Mouse (Mus musculus) heart, embryonic 11.5 days (tissue): ENCODE measurements at regions not wholly inside any gene's neighbourhood (a gene's known extent, or its start where the extent isn't known, plus 50 kb on each side); places are given as distances from the start of the nearest gene placed in this dataset.

Source experiments
- ATAC-seq: fragments of 200-750 bp; cut with Nextera tagmentation; replicated peaks from 2 replicates; pipeline ENCODE4 v1.8.0; 2017; ENCODE audit warnings: moderate library complexity; ENCODE audit not compliant: insufficient number of reproducible peaks, low FRiP score, low TSS enrichment
- H3K27ac ChIP-seq: fragments of 300-500 bp; sonication (generic); 2 replicates; pipeline ENCODE4 v1.5.1; 2014; ENCODE audit warnings: mild to moderate bottlenecking, low read depth, low read length
- H3K27me3 ChIP-seq: fragments of 300-500 bp; sonication (generic); 2 replicates; pipeline ENCODE4 v1.6.1; 2014; ENCODE audit warnings: mild to moderate bottlenecking, low read length, mixed read lengths; ENCODE audit not compliant: control insufficient read depth, insufficient read depth
- H3K36me3 ChIP-seq: fragments of 300-500 bp; sonication (generic); 2 replicates; pipeline ENCODE4 v1.6.1; 2014; ENCODE audit warnings: mild to moderate bottlenecking, low read length, moderate library complexity, mixed read lengths; ENCODE audit not compliant: control insufficient read depth, insufficient read depth
- H3K4me1 ChIP-seq: fragments of 300-500 bp; sonication (generic); 2 replicates; pipeline ENCODE4 v1.6.1; 2014; ENCODE audit warnings: low read length; ENCODE audit not compliant: control insufficient read depth, insufficient read depth
- H3K4me2 ChIP-seq: fragments of 300-500 bp; sonication (generic); 2 replicates; pipeline ENCODE4 v1.6.1; 2014; ENCODE audit warnings: mild to moderate bottlenecking, moderate library complexity
- H3K4me3 ChIP-seq: fragments of 300-500 bp; sonication (generic); 2 replicates; pipeline ENCODE4 v1.5.1; 2014; ENCODE audit warnings: low read depth, low read length
- H3K9ac ChIP-seq: fragments of 300-500 bp; sonication (generic); 2 replicates; pipeline ENCODE4 v1.6.1; 2014; ENCODE audit warnings: mild to moderate bottlenecking, low read depth, low read length, moderate library complexity
- H3K9me3 ChIP-seq: fragments of 300-500 bp; sonication (generic); replicated peaks from 2 replicates; pipeline ENCODE4 v1.6.1; 2016; ENCODE audit warnings: low read length; ENCODE audit not compliant: control insufficient read depth
- WGBS: fragments of 180-500 bp; shearing (Covaris S2); extraction: QIAGEN DNeasy Blood & Tissue Kit; methylation state at CpG from one replicate; pipeline ENCODE4 v1.1.7; 2014; ENCODE audit not compliant: insufficient replicate concordance; 5-methylcytosine and 5-hydroxymethylcytosine counted together

- Histone ChIP-seq H3K27ac (no peak overlapping the region; the same call in 1 of the 2 replicates), H3K4me2 (no peak overlapping the region), H3K4me3 (no peak overlapping the region), H3K27me3 (no peaks in the 10 kb centered on the region), H3K36me3 (no peaks in the 10 kb centered on the region), H3K9me3 (no peaks in the 10 kb centered on the region), H3K9ac (no peak overlapping the region), H3K4me1 (peaks cover 6% of the 10 kb centered on the region; the same call in 1 of the 2 replicates)
- no peak for ATAC-seq
- WGBS: 46% methylated on average over 3 of the region's 3 CpGs
These were observed 306.8 kb upstream of the A1bg start for GRCm38 (mm10) chr15:61229579-61229978.

GRCm38 (mm10) chr15:61222923-61223322 is 300.1 kb upstream of the A1bg start:
- Histone ChIP-seq H3K36me3 (no peaks in the 10 kb centered on the region), H3K4me3 (no peak overlapping the region), H3K9me3 (no peaks in the 10 kb centered on the region), H3K4me1 (no peaks in the 10 kb centered on the region), H3K4me2 (no peak overlapping the region), H3K9ac (no peak overlapping the region), H3K27me3 (no peaks in the 10 kb centered on the region), H3K27ac (no peak overlapping the region)
- 50% methylated on average over 1 of the region's 1 CpGs for WGBS
- ATAC-seq: no peak

- no peaks in the 10 kb centered on the region for H3K27me3 ChIP-seq
- H3K27ac ChIP-seq: no peak overlapping the region
- H3K4me2 ChIP-seq: no peak overlapping the region
- ATAC-seq: no peak
- H3K4me1 ChIP-seq: no peaks in the 10 kb centered on the region
- H3K9ac ChIP-seq: no peak overlapping the region
- no peaks in the 10 kb centered on the region for H3K36me3 ChIP-seq
- H3K9me3 ChIP-seq: no peaks in the 10 kb centered on the region
- H3K4me3 ChIP-seq: no peak overlapping the region
These were observed 287.3 kb upstream of the A1bg start for GRCm38 (mm10) chr15:61210161-61210560.

GRCm38 (mm10) chr15:61189981-61190380 is 267.2 kb upstream of the A1bg start:
- no peak overlapping the region for H3K27ac ChIP-seq
- no peak overlapping the region for H3K9ac ChIP-seq
- H3K4me1 ChIP-seq: no peaks in the 10 kb centered on the region
- no peaks in the 10 kb centered on the region for H3K36me3 ChIP-seq
- H3K4me3 ChIP-seq: no peak overlapping the region
- H3K4me2 ChIP-seq: no peak overlapping the region
- 71% methylated on average over 1 of the region's 1 CpGs for WGBS
- no peaks in the 10 kb centered on the region for H3K9me3 ChIP-seq
- no peak for ATAC-seq
- no peaks in the 10 kb centered on the region for H3K27me3 ChIP-seq

GRCm38 (mm10) chr15:61189481-61189880 is 266.7 kb upstream of the A1bg start:
- no peak overlapping the region for H3K9ac ChIP-seq
- H3K36me3 ChIP-seq: no peaks in the 10 kb centered on the region
- no peak for ATAC-seq
- no peaks in the 10 kb centered on the region for H3K27me3 ChIP-seq
- H3K4me1 ChIP-seq: no peaks in the 10 kb centered on the region
- H3K9me3 ChIP-seq: no peaks in the 10 kb centered on the region
- no peak overlapping the region for H3K4me3 ChIP-seq
- no peak overlapping the region for H3K4me2 ChIP-seq
- WGBS: 52% methylated on average over 8 of the region's 8 CpGs
- H3K27ac ChIP-seq: no peak overlapping the region

- Histone ChIP-seq H3K9ac (no peak overlapping the region), H3K36me3 (no peaks in the 10 kb centered on the region), H3K4me2 (no peak overlapping the region), H3K27ac (no peak overlapping the region), H3K9me3 (no peaks in the 10 kb centered on the region), H3K4me3 (no peak overlapping the region), H3K4me1 (0 out of 2 replicates have a peak, but pooled peaks cover 3% of the 10 kb centered on the region), H3K27me3 (no peaks in the 10 kb centered on the region)
- ATAC-seq: no peak
- 65% methylated on average over 2 of the region's 2 CpGs for WGBS
These were observed 261.8 kb upstream of the A1bg start for GRCm38 (mm10) chr15:61184597-61184963.

GRCm38 (mm10) chr15:61183751-61184596 is 261.2 kb upstream of the A1bg start:
- 0 out of 2 replicates have a peak, but pooled peaks cover 3% of the 10 kb centered on the region for H3K4me1 ChIP-seq
- no peak overlapping the region for H3K4me2 ChIP-seq
- H3K36me3 ChIP-seq: no peaks in the 10 kb centered on the region
- H3K27me3 ChIP-seq: no peaks in the 10 kb centered on the region
- H3K27ac ChIP-seq: no peak overlapping the region
- ATAC-seq: no peak
- H3K4me3 ChIP-seq: no peak overlapping the region
- H3K9me3 ChIP-seq: no peaks in the 10 kb centered on the region
- H3K9ac ChIP-seq: no peak overlapping the region
- 67% methylated on average over 11 of the region's 11 CpGs for WGBS

GRCm38 (mm10) chr15:61183291-61183690 is 260.5 kb upstream of the A1bg start:
- Histone ChIP-seq H3K27ac (no peak overlapping the region), H3K4me2 (no peak overlapping the region), H3K9me3 (no peaks in the 10 kb centered on the region), H3K9ac (no peak overlapping the region), H3K4me1 (0 out of 2 replicates have a peak, but pooled peaks cover 3% of the 10 kb centered on the region), H3K27me3 (no peaks in the 10 kb centered on the region), H3K4me3 (no peak overlapping the region), H3K36me3 (no peaks in the 10 kb centered on the region)
- WGBS: 58% methylated on average over 5 of the region's 5 CpGs
- ATAC-seq: no peak

- ATAC-seq: no peak
- no peaks in the 10 kb centered on the region for H3K4me1 ChIP-seq
These were observed 246.1 kb upstream of the A1bg start for GRCm38 (mm10) chr15:61168842-61169416.

More at GRCm38 (mm10) chr15:61168842-61169416, 246.1 kb upstream of the A1bg start:
- 72% methylated on average over 1 of the region's 1 CpGs for WGBS
- no peaks in the 10 kb centered on the region for H3K27me3 ChIP-seq
- no peak overlapping the region for H3K27ac ChIP-seq
- no peak overlapping the region for H3K9ac ChIP-seq
- H3K4me3 ChIP-seq: no peak overlapping the region
- no peaks in the 10 kb centered on the region for H3K36me3 ChIP-seq
- H3K4me2 ChIP-seq: no peak overlapping the region
- H3K9me3 ChIP-seq: no peaks in the 10 kb centered on the region
